Mouse (Mus musculus): ENCODE data around the gene Stox2. TPM values are rescaled to one million over a fixed set of nuclear protein-coding genes. Genes with fewer than 3 reads are reported as not detected.

Gene Stox2
- total and polyA plus RNA-seq, 3 experiments, result 0.27 TPM; not detected in 2

DNA sequence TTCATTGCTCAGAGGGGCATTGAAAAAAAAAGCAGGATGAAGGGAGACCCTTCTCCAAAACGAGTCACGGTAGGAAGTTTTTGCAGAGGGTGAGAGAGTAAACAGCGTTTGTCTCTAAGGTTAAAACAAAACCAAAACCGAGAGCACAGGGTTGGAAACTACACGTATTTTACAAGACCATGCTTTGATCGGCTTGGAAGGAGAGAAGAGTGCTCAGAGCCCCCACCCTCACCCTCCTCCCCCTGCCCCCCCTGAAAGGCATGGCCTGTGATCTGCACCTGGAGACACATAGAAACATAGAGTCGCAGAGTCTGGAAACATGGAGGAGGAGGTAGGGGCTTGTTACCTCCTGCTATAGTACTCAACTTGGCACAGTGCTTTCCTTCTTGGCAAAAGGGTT, 272.3 kb downstream of the Stox2 start:
- DNase-seq (ENCODE audit: low spot score) (no peak), ATAC-seq (ENCODE audit: extremely low read depth, insufficient number of reproducible peaks, low FRiP score, poor library complexity, severe bottlenecking) (no peak)
- Histone ChIP-seq H3K36me3 (replicated peaks) (no peaks in the 10 kb centered on the region), H3K4me1 (ENCODE audit: insufficient read depth, low read depth, low read length) (no peaks in the 10 kb centered on the region), H3K4me3 (ENCODE audit: low read depth, low read length) (no peak overlapping the region), H3K27me3 (ENCODE audit: insufficient read depth, low read length) (no peaks in the 10 kb centered on the region), H3K9me3 (replicated peaks) (no peaks in the 10 kb centered on the region)
- TF ChIP-seq POLR2AphosphoS5 (IDR thresholded peaks at IDR 0.05; ENCODE audit: insufficient replicate concordance, low read depth, low read length), result no peak
- no peak for TF ChIP-seq TAL1 (conservative IDR thresholded peaks at IDR 0.05; ENCODE audit: low read depth, low read length)
- no peak for TF ChIP-seq GATA1 (IDR thresholded peaks at IDR 0.05; ENCODE audit: borderline replicate concordance, low read length)
- TF ChIP-seq GATA2 (IDR thresholded peaks at IDR 0.05; ENCODE audit: borderline replicate concordance, low read depth, low read length), result no peak
- TF ChIP-seq CTCF (IDR thresholded peaks at IDR 0.05; ENCODE audit: low read depth, low read length), result no peak

- Histone ChIP-seq H3K27me3 (ENCODE audit: insufficient read depth, low read length) (no peaks in the 10 kb centered on the region), H3K36me3 (replicated peaks) (no peaks in the 10 kb centered on the region), H3K9me3 (replicated peaks) (no peaks in the 10 kb centered on the region), H3K4me1 (ENCODE audit: insufficient read depth, low read depth, low read length) (no peaks in the 10 kb centered on the region), H3K4me3 (ENCODE audit: low read depth, low read length) (no peak overlapping the region)
- TF ChIP-seq POLR2AphosphoS5 (IDR thresholded peaks at IDR 0.05; ENCODE audit: insufficient replicate concordance, low read depth, low read length) (no peak), CTCF (IDR thresholded peaks at IDR 0.05; ENCODE audit: low read depth, low read length) (no peak), GATA1 (IDR thresholded peaks at IDR 0.05; ENCODE audit: borderline replicate concordance, low read length) (no peak), TAL1 (conservative IDR thresholded peaks at IDR 0.05; ENCODE audit: low read depth, low read length) (no peak), GATA2 (IDR thresholded peaks at IDR 0.05; ENCODE audit: borderline replicate concordance, low read depth, low read length) (no peak)
- no peak for DNase-seq (ENCODE audit: low spot score)
- ATAC-seq (ENCODE audit: extremely low read depth, insufficient number of reproducible peaks, low FRiP score, poor library complexity, severe bottlenecking), result no peak
These were observed 273.3 kb downstream of the Stox2 start for GRCm38 (mm10) chr8:47172848-47173247.

- H3K9me3 ChIP-seq (replicated peaks), result no peaks in the 10 kb centered on the region
- DNase-seq (ENCODE audit: low spot score) (no peak), ATAC-seq (ENCODE audit: extremely low read depth, insufficient number of reproducible peaks, low FRiP score, poor library complexity, severe bottlenecking) (no peak)
- TF ChIP-seq POLR2AphosphoS5 (IDR thresholded peaks at IDR 0.05; ENCODE audit: insufficient replicate concordance, low read depth, low read length) (no peak), GATA2 (IDR thresholded peaks at IDR 0.05; ENCODE audit: borderline replicate concordance, low read depth, low read length) (no peak), GATA1 (IDR thresholded peaks at IDR 0.05; ENCODE audit: borderline replicate concordance, low read length) (no peak), CTCF (IDR thresholded peaks at IDR 0.05; ENCODE audit: low read depth, low read length) (no peak), TAL1 (conservative IDR thresholded peaks at IDR 0.05; ENCODE audit: low read depth, low read length) (no peak)
- H3K4me3 ChIP-seq (ENCODE audit: low read depth, low read length), result no peak overlapping the region
- H3K4me1 ChIP-seq (ENCODE audit: insufficient read depth, low read depth, low read length), result no peaks in the 10 kb centered on the region
- no peaks in the 10 kb centered on the region; the same call in 1 of the 2 replicates for H3K27me3 ChIP-seq (ENCODE audit: insufficient read depth, low read length)
- H3K36me3 ChIP-seq (replicated peaks), result no peaks in the 10 kb centered on the region
These were observed 285.5 kb downstream of the Stox2 start for GRCm38 (mm10) chr8:47160688-47161087.

DNA sequence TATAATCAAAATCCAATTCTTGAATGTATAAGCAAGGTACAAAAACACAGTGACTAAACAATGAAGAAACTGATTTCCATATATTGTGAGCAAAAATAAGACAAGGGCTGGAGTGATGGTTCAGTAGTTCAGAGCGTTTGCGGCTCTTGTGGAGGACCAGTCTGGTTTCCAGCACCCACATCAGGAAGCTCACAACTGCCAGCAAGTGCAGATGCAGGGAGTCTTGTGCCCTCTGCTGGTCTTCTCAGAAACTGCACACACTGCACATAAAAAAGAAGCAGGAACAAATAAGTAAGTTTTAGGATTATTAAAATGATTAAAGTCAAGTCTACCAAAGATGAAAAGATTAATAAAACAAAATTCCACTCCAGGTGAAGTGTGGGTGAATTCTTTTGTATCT, 291.6 kb downstream of the Stox2 start:
- DNase-seq (ENCODE audit: low spot score), result no peak
- Histone ChIP-seq H3K27me3 (ENCODE audit: insufficient read depth, low read length) (no peaks in the 10 kb centered on the region), H3K36me3 (replicated peaks) (no peaks in the 10 kb centered on the region), H3K4me1 (ENCODE audit: insufficient read depth, low read depth, low read length) (no peaks in the 10 kb centered on the region), H3K4me3 (ENCODE audit: low read depth, low read length) (no peak overlapping the region), H3K9me3 (replicated peaks) (peaks cover 4% of the 10 kb centered on the region; the same call in 1 of the 2 replicates)
- no peak for TF ChIP-seq POLR2AphosphoS5 (IDR thresholded peaks at IDR 0.05; ENCODE audit: insufficient replicate concordance, low read depth, low read length)
- TF ChIP-seq TAL1 (conservative IDR thresholded peaks at IDR 0.05; ENCODE audit: low read depth, low read length), result no peak
- TF ChIP-seq GATA1 (IDR thresholded peaks at IDR 0.05; ENCODE audit: borderline replicate concordance, low read length), result no peak
- no peak for TF ChIP-seq GATA2 (IDR thresholded peaks at IDR 0.05; ENCODE audit: borderline replicate concordance, low read depth, low read length)
- TF ChIP-seq CTCF (IDR thresholded peaks at IDR 0.05; ENCODE audit: low read depth, low read length), result no peak; the same call in 1 of the 2 replicates
- ATAC-seq (ENCODE audit: extremely low read depth, insufficient number of reproducible peaks, low FRiP score, poor library complexity, severe bottlenecking), result no peak

- DNase-seq (ENCODE audit: low spot score) (no peak), ATAC-seq (ENCODE audit: extremely low read depth, insufficient number of reproducible peaks, low FRiP score, poor library complexity, severe bottlenecking) (no peak)
- H3K36me3 ChIP-seq (replicated peaks), result no peaks in the 10 kb centered on the region
- no peak overlapping the region for H3K4me3 ChIP-seq (ENCODE audit: low read depth, low read length)
- no peaks in the 10 kb centered on the region for H3K27me3 ChIP-seq (ENCODE audit: insufficient read depth, low read length)
- no peaks in the 10 kb centered on the region for H3K4me1 ChIP-seq (ENCODE audit: insufficient read depth, low read depth, low read length)
- TF ChIP-seq GATA1 (IDR thresholded peaks at IDR 0.05; ENCODE audit: borderline replicate concordance, low read length), result no peak
- no peak for TF ChIP-seq GATA2 (IDR thresholded peaks at IDR 0.05; ENCODE audit: borderline replicate concordance, low read depth, low read length)
- no peak for TF ChIP-seq TAL1 (conservative IDR thresholded peaks at IDR 0.05; ENCODE audit: low read depth, low read length)
- TF ChIP-seq POLR2AphosphoS5 (IDR thresholded peaks at IDR 0.05; ENCODE audit: insufficient replicate concordance, low read depth, low read length), result no peak
- TF ChIP-seq CTCF (IDR thresholded peaks at IDR 0.05; ENCODE audit: low read depth, low read length), result no peak
- no peaks in the 10 kb centered on the region for H3K9me3 ChIP-seq (replicated peaks)
These were observed 300.9 kb downstream of the Stox2 start for GRCm38 (mm10) chr8:47145258-47145657.

- H3K9me3 ChIP-seq (replicated peaks), result no peaks in the 10 kb centered on the region
- DNase-seq (ENCODE audit: low spot score) (no peak), ATAC-seq (ENCODE audit: extremely low read depth, insufficient number of reproducible peaks, low FRiP score, poor library complexity, severe bottlenecking) (no peak)
- H3K4me3 ChIP-seq (ENCODE audit: low read depth, low read length), result no peak overlapping the region
- H3K4me1 ChIP-seq (ENCODE audit: insufficient read depth, low read depth, low read length), result no peaks in the 10 kb centered on the region
- H3K27me3 ChIP-seq (ENCODE audit: insufficient read depth, low read length), result no peaks in the 10 kb centered on the region; the same call in 1 of the 2 replicates
- no peaks in the 10 kb centered on the region for H3K36me3 ChIP-seq (replicated peaks)
- TF ChIP-seq GATA2 (IDR thresholded peaks at IDR 0.05; ENCODE audit: borderline replicate concordance, low read depth, low read length), result no peak
- TF ChIP-seq CTCF (IDR thresholded peaks at IDR 0.05; ENCODE audit: low read depth, low read length), result no peak
- TF ChIP-seq GATA1 (IDR thresholded peaks at IDR 0.05; ENCODE audit: borderline replicate concordance, low read length), result no peak
- TF ChIP-seq POLR2AphosphoS5 (IDR thresholded peaks at IDR 0.05; ENCODE audit: insufficient replicate concordance, low read depth, low read length), result no peak
- TF ChIP-seq TAL1 (conservative IDR thresholded peaks at IDR 0.05; ENCODE audit: low read depth, low read length), result no peak
These were observed 310.1 kb downstream of the Stox2 start for GRCm38 (mm10) chr8:47136047-47136446.

Measured in G1E (cell line).